Mouse (Mus musculus) bone marrow, adult 2 months (tissue): Measurements from ENCODE around the gene Gbp7.

ENCODE experiments used
- CTCF ChIP-seq: fragments of 200-500 bp; IDR thresholded peaks from 2 replicates; pipeline ENCODE4 v1.5.1; 2011; ENCODE audit warnings: low read length, control low read depth; ENCODE audit not compliant: control insufficient read depth, insufficient read depth
- POLR2A ChIP-seq: fragments of 200-500 bp; IDR thresholded peaks from 2 replicates; pipeline ENCODE4 v1.6.1; 2011; ENCODE audit warnings: low read depth, mild to moderate bottlenecking, control low read depth, low read length, borderline replicate concordance; ENCODE audit not compliant: control insufficient read depth

- no peak for TF ChIP-seq POLR2A
- TF ChIP-seq CTCF = no peak
Observed at GRCm38 (mm10) chr3:142497123-142497841, 32.9 kb upstream of the Gbp7 start.
